Mouse (Mus musculus) heart, postnatal 0 days (tissue): ENCODE measurements at regions not wholly inside any gene's neighbourhood (a gene's known extent, or its start where the extent isn't known, plus 50 kb on each side); places are given as distances from the start of the nearest gene placed in this dataset.

Experiments
- CTCF ChIP-seq: IDR thresholded peaks from 2 replicates; pipeline ENCODE4 v1.5.1; 2016; ENCODE audit warnings: antibody characterized with exemption, control low read depth, low read depth
- EP300 ChIP-seq: IDR thresholded peaks from 2 replicates; pipeline ENCODE4 v1.6.1; 2016; ENCODE audit warnings: antibody characterized with exemption, low read depth

DNA sequence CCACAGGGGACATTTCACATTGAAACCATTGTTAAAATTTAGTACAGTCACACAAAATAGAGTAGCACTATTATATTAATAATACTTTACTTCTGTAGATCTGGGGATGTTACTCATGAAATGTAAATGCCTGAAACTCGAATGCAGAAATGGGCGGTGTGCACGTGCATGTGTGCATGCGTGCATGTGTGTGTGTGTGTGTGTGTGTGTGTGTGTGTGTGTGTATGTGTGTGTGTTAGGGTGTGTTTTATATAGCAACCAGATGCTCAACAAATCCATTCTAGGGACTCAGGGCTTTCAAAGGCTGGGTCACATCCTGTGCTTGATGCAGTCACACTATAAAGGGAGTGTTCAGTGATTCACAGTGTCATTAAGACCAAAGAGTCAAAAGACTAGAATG, 301.7 kb downstream of the Med10 start:
- TF ChIP-seq CTCF, result no peak
- TF ChIP-seq EP300, result no peak
